Mouse (Mus musculus) splenic B cell, adult 2 months (primary cell): Measurements from ENCODE around the gene Cdt1.
A peak's percentile ranks its signal among the peaks of the same experiment; 100 is the strongest.

ENCODE experiments used
- DNase-seq: peaks from one replicate; pipeline ENCODE4 v3.0.0-alpha.2; 2011; ENCODE audit warnings: low read depth, low spot score
- H3K27me3 ChIP-seq: 2 replicates; pipeline ENCODE4 v1.6.1; 2012; ENCODE audit warnings: mild to moderate bottlenecking, low read length, moderate library complexity, mixed read lengths; ENCODE audit not compliant: control insufficient read depth, poor library complexity, insufficient read depth, severe bottlenecking
- H3K36me3 ChIP-seq: 2 replicates; pipeline ENCODE4 v1.6.1; 2012; ENCODE audit warnings: mild to moderate bottlenecking, low read length, moderate library complexity, mixed read lengths; ENCODE audit not compliant: control insufficient read depth, poor library complexity, insufficient read depth, severe bottlenecking

Cdt1 gene

GRCm38 (mm10) chr8:122600666-122601065 lies 32.9 kb downstream of the Cdt1 start:
- H3K36me3 ChIP-seq = no peaks in the 10 kb centered on the region; the same call in none of the 2 replicates
- H3K27me3 ChIP-seq = no peaks in the 10 kb centered on the region
- no peak for DNase-seq

- H3K27me3 ChIP-seq = no peaks in the 10 kb centered on the region
- DNase-seq = no peak
- no peaks in the 10 kb centered on the region; the same call in none of the 2 replicates for H3K36me3 ChIP-seq
These were observed 36.8 kb downstream of the Cdt1 start for GRCm38 (mm10) chr8:122604640-122605039.

- H3K27me3 ChIP-seq = no peaks in the 10 kb centered on the region
- H3K36me3 ChIP-seq = no peaks in the 10 kb centered on the region; the same call in none of the 2 replicates
- DNase-seq = peak; percentile 44
These were observed 37.6 kb downstream of the Cdt1 start for GRCm38 (mm10) chr8:122605367-122605766.

- no peak for DNase-seq
- no peaks in the 10 kb centered on the region for H3K27me3 ChIP-seq
- no peaks in the 10 kb centered on the region; the same call in none of the 2 replicates for H3K36me3 ChIP-seq
These were observed 39.0 kb downstream of the Cdt1 start for GRCm38 (mm10) chr8:122606810-122607209.

GRCm38 (mm10) chr8:122610209-122610608 lies 42.4 kb downstream of the Cdt1 start:
- DNase-seq = no peak
- H3K36me3 ChIP-seq = no peaks in the 10 kb centered on the region

GRCm38 (mm10) chr8:122610612-122611277 lies 42.9 kb downstream of the Cdt1 start:
- Histone ChIP-seq H3K27me3 (no peaks in the 10 kb centered on the region), H3K36me3 (no peaks in the 10 kb centered on the region)
- peak; percentile 76 for DNase-seq

More at GRCm38 (mm10) chr8:122610209-122610608, 42.4 kb downstream of the Cdt1 start:
- H3K27me3 ChIP-seq = no peaks in the 10 kb centered on the region

- DNase-seq = peak; percentile 99
- H3K36me3 ChIP-seq = no peaks in the 10 kb centered on the region
- H3K27me3 ChIP-seq = no peaks in the 10 kb centered on the region
These were observed 43.7 kb downstream of the Cdt1 start, which contains the start of the genes Galns and Trappc2l for GRCm38 (mm10) chr8:122611295-122612133. Gene Galns (minus strand): TSS chr8:122611463. Gene Trappc2l (plus strand): TSS chr8:122611640.

GRCm38 (mm10) chr8:122616181-122616905 lies 48.5 kb downstream of the Cdt1 start:
- no peak for DNase-seq
- Histone ChIP-seq H3K27me3 (no peaks in the 10 kb centered on the region), H3K36me3 (no peaks in the 10 kb centered on the region)

- Histone ChIP-seq H3K36me3 (no peaks in the 10 kb centered on the region), H3K27me3 (no peaks in the 10 kb centered on the region)
- DNase-seq = peak; percentile 91
These were observed 50.2 kb downstream of the Cdt1 start for GRCm38 (mm10) chr8:122617947-122618546.

GRCm38 (mm10) chr8:122618660-122619378 lies 51.0 kb downstream of the Cdt1 start:
- Histone ChIP-seq H3K36me3 (no peaks in the 10 kb centered on the region), H3K27me3 (no peaks in the 10 kb centered on the region)
- no peak for DNase-seq

GRCm38 (mm10) chr8:122620446-122620845 lies 52.6 kb downstream of the Cdt1 start:
- Histone ChIP-seq H3K27me3 (no peaks in the 10 kb centered on the region), H3K36me3 (no peaks in the 10 kb centered on the region)
- no peak for DNase-seq

- H3K36me3 ChIP-seq = no peaks in the 10 kb centered on the region
- DNase-seq = no peak
These were observed 54.9 kb downstream of the Cdt1 start, which contains the start of gene Pabpn1l for GRCm38 (mm10) chr8:122622727-122623126. Gene Pabpn1l (minus strand): TSS chr8:122622739.

More at GRCm38 (mm10) chr8:122622727-122623126, 54.9 kb downstream of the Cdt1 start, which contains the start of gene Pabpn1l:
- H3K27me3 ChIP-seq = no peaks in the 10 kb centered on the region
